Mouse (Mus musculus) left cerebral cortex, adult 2 months (tissue): ENCODE data around the gene Slc38a2. TPM values are rescaled to one million over a fixed set of nuclear protein-coding genes. Genes with fewer than 3 reads are reported as not detected.
A peak's percentile ranks its signal among the peaks of the same experiment; 100 is the strongest.

Experiments
- DNase-seq, 2 experiments: peaks; one replicate each; pipeline ENCODE4 v3.0.0; 2021 to 2022; ENCODE audit warnings: low spot score in 2 of 2, mixed read lengths in 1 of 2; ENCODE audit errors: extremely low spot score in 1 of 2
- H3K27ac ChIP-seq: fragments of 200-600 bp; 2 replicates; pipeline ENCODE4 v1.8.1; 2022
- H3K4me3 ChIP-seq: fragments of 200-600 bp; 2 replicates; pipeline ENCODE4 v1.8.1; 2022
- CTCF ChIP-seq: fragments of 200-600 bp; IDR thresholded peaks from 2 replicates; pipeline ENCODE4 v1.8.1; 2022; ENCODE audit warnings: antibody characterized with exemption, mild to moderate bottlenecking, moderate library complexity
- intact Hi-C: fragments of 180-260 bp; cut with DNase I; formaldehyde crosslinking; loops from one replicate; pipeline ENCODE4 v1.15.1; 2025
- total RNA-seq, 2 experiments: library from RNA; stranded (reverse); gene quantifications; 2 replicates each; pipeline ENCODE4 v1.2.3; 2021

Slc38a2 gene
- total RNA-seq, 2 experiments from 2014 or later = 96.9 to 108 TPM

- TF ChIP-seq CTCF = no peak
- DNase-seq = no peak
- Histone ChIP-seq H3K4me3 (no peak overlapping the region), H3K27ac (no peak overlapping the region)
- intact Hi-C loops = no loop called here
Observed at GRCm38 (mm10) chr15:96702466-96703031, 3.0 kb upstream of the Slc38a2 start.

GRCm38 (mm10) chr15:96700766-96701165 is 1.2 kb upstream of the Slc38a2 start:
- no peak for TF ChIP-seq CTCF
- H3K27ac ChIP-seq = no peak overlapping the region; the same call in 1 of the 2 replicates
- H3K4me3 ChIP-seq = no peak overlapping the region
- DNase-seq = no peak
- intact Hi-C loops = no loop called here

GRCm38 (mm10) chr15:96698658-96699448 is 677 bp downstream of the Slc38a2 start:
- peak overlapping the region; percentile 99 for H3K27ac ChIP-seq
- intact Hi-C loops = loop anchor here (1.0 to 10.0 kb wide), 4 partner anchors 10 to 436 kb away; partner anchors contain the start of gene Arid2
- DNase-seq = peak; percentile 89
- H3K4me3 ChIP-seq = peak overlapping the region; percentile 63
- TF ChIP-seq CTCF = no peak

- peak in 1 of 2 experiments; percentile 27 for DNase-seq
- Histone ChIP-seq H3K27ac (peak overlapping the region; percentile 99), H3K4me3 (peak overlapping the region; percentile 63)
- no peak for TF ChIP-seq CTCF
- intact Hi-C loops = loop anchor here (5.0 to 10.0 kb wide), 3 partner anchors 239 to 437 kb away; partner anchors contain the start of gene Arid2
Observed at GRCm38 (mm10) chr15:96697901-96698657, 1.5 kb downstream of the Slc38a2 start.

GRCm38 (mm10) chr15:96696486-96697284 is 2.8 kb downstream of the Slc38a2 start:
- Histone ChIP-seq H3K4me3 (peak overlapping the region; percentile 63), H3K27ac (no peak overlapping the region)
- no peak for TF ChIP-seq CTCF
- DNase-seq = no peak
- intact Hi-C loops = loop anchor here (5.0 to 10.0 kb wide), 3 partner anchors 241 to 438 kb away; partner anchors contain the start of gene Arid2

- no peak overlapping the region for H3K27ac ChIP-seq
- no peak for DNase-seq
Observed at GRCm38 (mm10) chr15:96695455-96696421, 3.8 kb downstream of the Slc38a2 start.

GRCm38 (mm10) chr15:96694988-96695387 is 4.5 kb downstream of the Slc38a2 start:
- intact Hi-C loops = loop anchor here (5.0 to 10.0 kb wide), 3 partner anchors 242 to 440 kb away; partner anchors contain the start of gene Arid2
- TF ChIP-seq CTCF = no peak
- Histone ChIP-seq H3K4me3 (peak overlapping the region; percentile 25), H3K27ac (no peak overlapping the region)
- no peak for DNase-seq

More at GRCm38 (mm10) chr15:96695455-96696421, 3.8 kb downstream of the Slc38a2 start:
- TF ChIP-seq CTCF = no peak
- peak overlapping the region; percentile 63 for H3K4me3 ChIP-seq
- intact Hi-C loops = loop anchor here (5.0 to 10.0 kb wide), 3 partner anchors 242 to 439 kb away; partner anchors contain the start of gene Arid2

- H3K27ac ChIP-seq = peak overlapping the region; percentile 13; the same call in 1 of the 2 replicates
- no peak for TF ChIP-seq CTCF
- H3K4me3 ChIP-seq = no peak overlapping the region
- intact Hi-C loops = loop anchor here (10.0 kb wide), 1 partner anchor 441 kb away; no protein-coding TSS in a partner anchor
- no peak for DNase-seq
Observed at GRCm38 (mm10) chr15:96693688-96694087, 5.8 kb downstream of the Slc38a2 start.

GRCm38 (mm10) chr15:96692401-96692800 is 7.1 kb downstream of the Slc38a2 start:
- intact Hi-C loops = loop anchor here (10.0 kb wide), 1 partner anchor 442 kb away; no protein-coding TSS in a partner anchor
- Histone ChIP-seq H3K27ac (peak overlapping the region; percentile 19; the same call in 1 of the 2 replicates), H3K4me3 (no peak overlapping the region)
- DNase-seq = no peak
- TF ChIP-seq CTCF = no peak

GRCm38 (mm10) chr15:96691381-96691780 is 8.1 kb downstream of the Slc38a2 start:
- no peak for TF ChIP-seq CTCF

More at GRCm38 (mm10) chr15:96691381-96691780, 8.1 kb downstream of the Slc38a2 start:
- no peak for DNase-seq
- intact Hi-C loops = loop anchor here (2.0 to 10.0 kb wide), 2 partner anchors 49 to 443 kb away; partner anchors contain the start of gene Slc38a1
- H3K4me3 ChIP-seq = no peak overlapping the region
- no peak overlapping the region for H3K27ac ChIP-seq
